Mouse (Mus musculus) mouse trophoblast stem cell (cell line): ENCODE results near the gene Asap2.
"Not testable (repeated sequence)": the region's sequence is repeated elsewhere in the genome, so short reads cannot be mapped to it uniquely, and the experiment has no call there.

Source experiments
- in situ Hi-C, 2 experiments: fragments of 300-500 bp; cut with MseI, MboI; formaldehyde crosslinking; loops; 2 replicates in 1 of 2; 3 replicates in 1 of 2; pipeline ENCODE4 v1.15.1; 2025

The Asap2 gene

GRCm38 (mm10) chr12:20990132-20990531 is at the start of gene Asap2:
Asap2 (plus strand) TSS chr12:20990459.
- in situ Hi-C loops, result not testable (repeated sequence)

GRCm38 (mm10) chr12:20947051-20947997 is 42.9 kb upstream of the Asap2 start:
- in situ Hi-C loops, result loop anchor here in 1 of 2 experiments (25.0 kb wide), 1 partner anchor 90 kb away; no protein-coding TSS in a partner anchor

GRCm38 (mm10) chr12:20990579-20990978 is 320 bp downstream of the Asap2 start:
- in situ Hi-C loops, result not testable (repeated sequence)

- in situ Hi-C loops, result loop anchor here (10.0 to 25.0 kb wide), 2 partner anchors 94 to 376 kb away; no protein-coding TSS in a partner anchor
These were observed 40.6 kb downstream of the Asap2 start for GRCm38 (mm10) chr12:21030875-21031274.

GRCm38 (mm10) chr12:21046716-21047115 is 56.5 kb downstream of the Asap2 start:
- in situ Hi-C loops, result loop anchor here in 1 of 2 experiments (25.0 kb wide), 1 partner anchor 109 kb away; no protein-coding TSS in a partner anchor

GRCm38 (mm10) chr12:21075731-21076130 is 85.5 kb downstream of the Asap2 start:
- in situ Hi-C loops, result not testable (repeated sequence)

GRCm38 (mm10) chr12:21090168-21090567 is 99.9 kb downstream of the Asap2 start:
- in situ Hi-C loops, result not testable (repeated sequence)

- in situ Hi-C loops, result not testable (repeated sequence)
These were observed 102.2 kb downstream of the Asap2 start for GRCm38 (mm10) chr12:21092446-21092845.

GRCm38 (mm10) chr12:21097806-21098325 is 107.6 kb downstream of the Asap2 start:
- in situ Hi-C loops, result not testable (repeated sequence)

GRCm38 (mm10) chr12:21111116-21111475 is 120.8 kb downstream of the Asap2 start:
- in situ Hi-C loops, result not testable (repeated sequence)

- in situ Hi-C loops, result no loop called here
These were observed 121.5 kb downstream of the Asap2 start for GRCm38 (mm10) chr12:21111476-21112452.

- in situ Hi-C loops, result no loop called here
These were observed 122.2 kb downstream of the Asap2 start for GRCm38 (mm10) chr12:21112453-21112857.

GRCm38 (mm10) chr12:21119446-21119845 is 129.2 kb downstream of the Asap2 start:
- in situ Hi-C loops, result no loop called here

GRCm38 (mm10) chr12:21122818-21123217 is 132.6 kb downstream of the Asap2 start:
- in situ Hi-C loops, result no loop called here

- in situ Hi-C loops, result no loop called here
These were observed 133.4 kb downstream of the Asap2 start for GRCm38 (mm10) chr12:21123647-21124046.

- in situ Hi-C loops, result no loop called here
These were observed 135.6 kb downstream of the Asap2 start for GRCm38 (mm10) chr12:21125675-21126470.

GRCm38 (mm10) chr12:21126516-21126915 is 136.3 kb downstream of the Asap2 start:
- in situ Hi-C loops, result no loop called here

- in situ Hi-C loops, result no loop called here
These were observed 138.9 kb downstream of the Asap2 start for GRCm38 (mm10) chr12:21128930-21129869.

- in situ Hi-C loops, result no loop called here
These were observed 140.1 kb downstream of the Asap2 start for GRCm38 (mm10) chr12:21130274-21130823.
